8 mouse cellular contexts compared by ENCODE assay signal in genomic region chr14:33447027-33447569, GRCm38 (mm10). TPM values are rescaled to one million over a fixed set of nuclear protein-coding genes. Genes with fewer than 3 reads are reported as not detected.
DNase-seq lines count a peak whose midpoint lies in the region; ATAC-seq lines count a peak whose summit lies in the region.

Gene Mapk8 (minus strand): TSS chr14:33447158.

- DNase-seq in ZHBTc4 (ENCODE audit: low read depth, low spot score): peak; percentile 94
- DNase-seq in gastrocnemius, adult 8-10 months (ENCODE audit: low spot score in 2 of 2): peak; percentile 97
- DNase-seq in induced T-regulatory cell, adult 2 months (ENCODE audit: low read depth): peak; percentile 97
- peak; percentile 87 to 96 for DNase-seq in left cerebral cortex, adult 9 months (ENCODE audit: low spot score in 2 of 2)
- DNase-seq in right cerebral cortex, postnatal 14 days: peak; percentile 97
- DNase-seq in urinary bladder, postnatal 36 days (ENCODE audit: low spot score in 2 of 2): peak; percentile 98

- peak; percentile 91 for ATAC-seq in common myeloid progenitor, adult 5-6 weeks (replicated peaks; ENCODE audit: low read depth, poor library complexity, severe bottlenecking)
- ATAC-seq in megakaryocyte progenitor cell, adult 5-6 weeks (replicated peaks; ENCODE audit: poor library complexity): peak; percentile 97

RNA-seq across cellular contexts. Expression of gene Mapk8, which starts in this region (rescaled TPM):
- 58.2 and 64.9 TPM in 2 replicates for total RNA-seq in common myeloid progenitor, adult 5-6 weeks (2017)
- 10 to 100 TPM; 29.2 to 32.3 (median 30.4) TPM for total RNA-seq in gastrocnemius, adult 8-10 months (2022)
- total RNA-seq in megakaryocyte progenitor cell, adult 5-6 weeks (2015): 35.5 and 38.3 TPM in 2 replicates
- total RNA-seq in megakaryocyte progenitor cell, adult 5-6 weeks (2017): 65.6 and 68.9 TPM in 2 replicates

Comparison
In these comparisons a context has a peak if more than half of its experiments do, and no peak if none do; other contexts are left out.
1. Peak in every context shown above with its lines: DNase-seq and ATAC-seq.